Mouse (Mus musculus): ENCODE measurements around the gene Fam193b.

- TF ChIP-seq CTCF (IDR thresholded peaks at IDR 0.05; ENCODE audit: low read depth) (no peak), EP300 (IDR thresholded peaks at IDR 0.05; ENCODE audit: low read depth) (no peak)
Observed at GRCm38 (mm10) chr13:55571027-55571751, at the start of gene Fam193b.
